Mouse (Mus musculus): ENCODE measurements around the gene Chd1. TPM values are rescaled to one million over a fixed set of nuclear protein-coding genes. Genes with fewer than 3 reads are reported as not detected.

The Chd1 gene
- total and polyA plus RNA-seq, 2 experiments from 2014 or later = 14.5 to 15.1 TPM

GRCm38 (mm10) chr17:15816379-15817095 is 111.8 kb downstream of the Chd1 start:
- Histone ChIP-seq H3K9me3 (ENCODE audit: low read length) (no peaks in the 10 kb centered on the region), H3K4me2 (ENCODE audit: low read depth, low read length) (no peak overlapping the region), H3K36me3 (ENCODE audit: insufficient read depth, low read length) (peaks cover 3% of the 10 kb centered on the region; the same call in 1 of the 2 replicates), H3K9ac (replicated peaks; ENCODE audit: low read length) (no peak overlapping the region), H3K27me3 (ENCODE audit: insufficient read depth, low read length) (no peaks in the 10 kb centered on the region), H3K4me1 (ENCODE audit: insufficient read depth, low read length) (peaks cover 21% of the 10 kb centered on the region), H3K4me3 (ENCODE audit: low read length) (no peak overlapping the region), H3K27ac (no peak overlapping the region)
- WGBS = 75% methylated on average over 11 of the region's 11 CpGs
- DNase-seq (ENCODE audit: low spot score) (no peak), ATAC-seq (no peak)
- no peak for TF ChIP-seq CTCF (IDR thresholded peaks at IDR 0.05; ENCODE audit: low read depth)

GRCm38 (mm10) chr17:15817096-15817450 is 112.3 kb downstream of the Chd1 start:
- DNase-seq (ENCODE audit: low spot score) = no peak
- Histone ChIP-seq H3K9me3 (ENCODE audit: low read length) (no peaks in the 10 kb centered on the region), H3K27me3 (ENCODE audit: insufficient read depth, low read length) (no peaks in the 10 kb centered on the region), H3K36me3 (ENCODE audit: insufficient read depth, low read length) (peaks cover 3% of the 10 kb centered on the region; the same call in 1 of the 2 replicates), H3K9ac (replicated peaks; ENCODE audit: low read length) (no peak overlapping the region), H3K4me1 (ENCODE audit: insufficient read depth, low read length) (peaks cover 21% of the 10 kb centered on the region), H3K4me3 (ENCODE audit: low read length) (no peak overlapping the region), H3K27ac (no peak overlapping the region), H3K4me2 (ENCODE audit: low read depth, low read length) (no peak overlapping the region)
- no peak for TF ChIP-seq CTCF (IDR thresholded peaks at IDR 0.05; ENCODE audit: low read depth)
- WGBS = 87% methylated on average over 5 of the region's 5 CpGs
- no peak for ATAC-seq

- no peak overlapping the region for H3K27ac ChIP-seq
- H3K27me3 ChIP-seq (ENCODE audit: insufficient read depth, low read length) = no peaks in the 10 kb centered on the region
- DNase-seq (ENCODE audit: low spot score) = no peak
- no peak for TF ChIP-seq CTCF (IDR thresholded peaks at IDR 0.05; ENCODE audit: low read depth)
- no peaks in the 10 kb centered on the region for H3K9me3 ChIP-seq (ENCODE audit: low read length)
- H3K4me2 ChIP-seq (ENCODE audit: low read depth, low read length) = no peak overlapping the region
- H3K4me3 ChIP-seq (ENCODE audit: low read length) = no peak overlapping the region
- no peak overlapping the region for H3K9ac ChIP-seq (replicated peaks; ENCODE audit: low read length)
- no peak for ATAC-seq
- 87% methylated on average over 2 of the region's 2 CpGs for WGBS
- peaks cover 21% of the 10 kb centered on the region for H3K4me1 ChIP-seq (ENCODE audit: insufficient read depth, low read length)
- peaks cover 3% of the 10 kb centered on the region; the same call in 1 of the 2 replicates for H3K36me3 ChIP-seq (ENCODE audit: insufficient read depth, low read length)
Measured at GRCm38 (mm10) chr17:15817634-15818033, 112.9 kb downstream of the Chd1 start.

- H3K9me3 ChIP-seq (ENCODE audit: low read length) = no peaks in the 10 kb centered on the region
- 82% methylated on average over 8 of the region's 8 CpGs for WGBS
- no peak for DNase-seq (ENCODE audit: low spot score)
- no peaks in the 10 kb centered on the region for H3K27me3 ChIP-seq (ENCODE audit: insufficient read depth, low read length)
- no peak overlapping the region for H3K4me3 ChIP-seq (ENCODE audit: low read length)
- H3K9ac ChIP-seq (replicated peaks; ENCODE audit: low read length) = no peak overlapping the region
- ATAC-seq = no peak
- TF ChIP-seq CTCF (IDR thresholded peaks at IDR 0.05; ENCODE audit: low read depth) = no peak
- H3K4me2 ChIP-seq (ENCODE audit: low read depth, low read length) = no peak overlapping the region
- H3K27ac ChIP-seq = no peak overlapping the region
- H3K36me3 ChIP-seq (ENCODE audit: insufficient read depth, low read length) = peaks cover 3% of the 10 kb centered on the region; the same call in 1 of the 2 replicates
- peaks cover 19% of the 10 kb centered on the region; the same call in 1 of the 2 replicates for H3K4me1 ChIP-seq (ENCODE audit: insufficient read depth, low read length)
Measured at GRCm38 (mm10) chr17:15818372-15818771, 113.6 kb downstream of the Chd1 start.

GRCm38 (mm10) chr17:15820146-15820545 is 115.4 kb downstream of the Chd1 start:
- Histone ChIP-seq H3K4me3 (ENCODE audit: low read length) (no peak overlapping the region), H3K36me3 (ENCODE audit: insufficient read depth, low read length) (peaks cover 3% of the 10 kb centered on the region; the same call in 1 of the 2 replicates), H3K4me2 (ENCODE audit: low read depth, low read length) (no peak overlapping the region), H3K27ac (no peak overlapping the region), H3K9me3 (ENCODE audit: low read length) (no peaks in the 10 kb centered on the region), H3K4me1 (ENCODE audit: insufficient read depth, low read length) (peaks cover 3% of the 10 kb centered on the region; the same call in 1 of the 2 replicates), H3K27me3 (ENCODE audit: insufficient read depth, low read length) (no peaks in the 10 kb centered on the region), H3K9ac (replicated peaks; ENCODE audit: low read length) (no peak overlapping the region)
- 47% methylated on average over 6 of the region's 6 CpGs for WGBS
- ATAC-seq (no peak), DNase-seq (ENCODE audit: low spot score) (no peak)
- no peak for TF ChIP-seq CTCF (IDR thresholded peaks at IDR 0.05; ENCODE audit: low read depth)

GRCm38 (mm10) chr17:15820761-15821160 is 116.0 kb downstream of the Chd1 start:
- Histone ChIP-seq H3K9ac (replicated peaks; ENCODE audit: low read length) (no peak overlapping the region), H3K27ac (no peak overlapping the region), H3K9me3 (ENCODE audit: low read length) (no peaks in the 10 kb centered on the region), H3K4me3 (ENCODE audit: low read length) (no peak overlapping the region), H3K36me3 (ENCODE audit: insufficient read depth, low read length) (no peaks in the 10 kb centered on the region), H3K4me2 (ENCODE audit: low read depth, low read length) (0 out of 2 replicates have a peak overlapping the region, but pooled peaks have one; percentile 18), H3K27me3 (ENCODE audit: insufficient read depth, low read length) (no peaks in the 10 kb centered on the region), H3K4me1 (ENCODE audit: insufficient read depth, low read length) (no peaks in the 10 kb centered on the region)
- ATAC-seq (no peak), DNase-seq (ENCODE audit: low spot score) (no peak)
- 80% methylated on average over 10 of the region's 10 CpGs for WGBS
- TF ChIP-seq CTCF (IDR thresholded peaks at IDR 0.05; ENCODE audit: low read depth) = no peak

- no peak for DNase-seq (ENCODE audit: low spot score)
- no peak for ATAC-seq
- Histone ChIP-seq H3K4me1 (ENCODE audit: insufficient read depth, low read length) (no peaks in the 10 kb centered on the region), H3K36me3 (ENCODE audit: insufficient read depth, low read length) (no peaks in the 10 kb centered on the region), H3K4me2 (ENCODE audit: low read depth, low read length) (no peak overlapping the region), H3K9ac (replicated peaks; ENCODE audit: low read length) (no peak overlapping the region), H3K9me3 (ENCODE audit: low read length) (no peaks in the 10 kb centered on the region), H3K27ac (no peak overlapping the region), H3K4me3 (ENCODE audit: low read length) (no peak overlapping the region), H3K27me3 (ENCODE audit: insufficient read depth, low read length) (no peaks in the 10 kb centered on the region)
- no peak for TF ChIP-seq CTCF (IDR thresholded peaks at IDR 0.05; ENCODE audit: low read depth)
- WGBS = 83% methylated on average over 4 of the region's 4 CpGs
Measured at GRCm38 (mm10) chr17:15821706-15822105, 116.9 kb downstream of the Chd1 start.

Other genes starting within 250 kb of the Chd1 start
- gene Psmb1, start 205.2 kb upstream of the Chd1 start, total RNA-seq (2014; rRNA removed) = 91.8 and 101 TPM in 2 replicates
- 273 TPM in 2 replicates for gene Psmb1, start 205.2 kb upstream of the Chd1 start, polyA plus RNA-seq (2015; fragmentation: Nextera tagmentation; extraction: Ambion mirVana)
- gene Tbp, start 205.1 kb upstream of the Chd1 start, total RNA-seq (2014; rRNA removed) = 56.3 and 57.4 TPM in 2 replicates
- gene Tbp, start 205.1 kb upstream of the Chd1 start, polyA plus RNA-seq (2015; fragmentation: Nextera tagmentation; extraction: Ambion mirVana) = 40.6 and 42.8 TPM in 2 replicates
- gene Pdcd2, start 177.7 kb upstream of the Chd1 start, total RNA-seq (2014; rRNA removed) = 51.5 and 68.4 TPM in 2 replicates
- gene Pdcd2, start 177.7 kb upstream of the Chd1 start, polyA plus RNA-seq (2015; fragmentation: Nextera tagmentation; extraction: Ambion mirVana) = 48.7 and 49.2 TPM in 2 replicates
- 0.94 and 1.2 TPM in 2 replicates for gene Prdm9, start 140.6 kb upstream of the Chd1 start, total RNA-seq (2014; rRNA removed)
- gene Prdm9, start 140.6 kb upstream of the Chd1 start, polyA plus RNA-seq (2015; fragmentation: Nextera tagmentation; extraction: Ambion mirVana) = 0.76 and 1.2 TPM in 2 replicates
- 131 and 145 TPM in 2 replicates for gene Rgmb, start 126.1 kb downstream of the Chd1 start, total RNA-seq (2014; rRNA removed)
- 50.6 and 52.8 TPM in 2 replicates for gene Rgmb, start 126.1 kb downstream of the Chd1 start, polyA plus RNA-seq (2015; fragmentation: Nextera tagmentation; extraction: Ambion mirVana)